12 mouse cellular contexts compared by ENCODE assay signal in genomic region chr1:73910701-73911100, GRCm38 (mm10).
DNase-seq lines count a peak whose midpoint lies in the region; ATAC-seq and TF ChIP-seq lines count a peak whose summit lies in the region.
"Had no signal": no experiment of that assay in that cellular context is flagged by ENCODE, and none has a peak within 500 bp of the region (broad histone marks: within the 10 kb centered on the region; RNA-seq: fewer than 3 reads in every experiment).

No protein-coding gene starts in this region.

- peaks cover 61% of the 10 kb centered on the region for H3K4me1 ChIP-seq in heart, embryonic 10.5 days
- peaks cover 40% of the 10 kb centered on the region for H3K4me1 ChIP-seq in heart, embryonic 12.5 days (replicated peaks)
- peaks cover 4% of the 10 kb centered on the region; the same call in 1 of the 2 replicates for H3K4me1 ChIP-seq in lung, postnatal 0 days (ENCODE audit: insufficient read depth, low read depth, low read length)
- H3K4me1 ChIP-seq in forebrain, embryonic 16.5 days (replicated peaks; ENCODE audit: control insufficient read depth, insufficient read depth, low read length) = peaks cover 12% of the 10 kb centered on the region

- H3K27me3 ChIP-seq in heart, embryonic 10.5 days (ENCODE audit: insufficient read depth, poor library complexity, severe bottlenecking) = peaks cover 10% of the 10 kb centered on the region; the same call in 1 of the 2 replicates
- H3K27me3 ChIP-seq in heart, embryonic 12.5 days (replicated peaks) = no peaks in the 10 kb centered on the region
- H3K27me3 ChIP-seq in lung, postnatal 0 days (replicated peaks; ENCODE audit: insufficient read depth, low read length) = no peaks in the 10 kb centered on the region
- H3K27me3 ChIP-seq in forebrain, embryonic 16.5 days (replicated peaks; ENCODE audit: control insufficient read depth, insufficient read depth, low read length) = no peaks in the 10 kb centered on the region

- no peak overlapping the region for H3K4me3 ChIP-seq in heart, embryonic 10.5 days
- H3K4me3 ChIP-seq in heart, embryonic 12.5 days = no peak overlapping the region
- no peak overlapping the region for H3K4me3 ChIP-seq in lung, postnatal 0 days (ENCODE audit: low read depth, low read length)
- no peak overlapping the region for H3K4me3 ChIP-seq in forebrain, embryonic 16.5 days (replicated peaks; ENCODE audit: low read length)
- H3K4me3 ChIP-seq: layer of hippocampus, adult 2 months; megakaryocyte, embryonic 14.5 days had no signal

- H3K27ac ChIP-seq in heart, embryonic 10.5 days = peak overlapping the region; percentile 4; the same call in 1 of the 2 replicates
- H3K27ac ChIP-seq in heart, embryonic 12.5 days (ENCODE audit: poor library complexity, severe bottlenecking) = no peak overlapping the region; the same call in 1 of the 2 replicates
- H3K27ac ChIP-seq in lung, postnatal 0 days (ENCODE audit: low read length) = no peak overlapping the region
- H3K27ac ChIP-seq in forebrain, embryonic 16.5 days (ENCODE audit: low read length) = no peak overlapping the region
- H3K27ac ChIP-seq: hindbrain, embryonic 14.5 days; layer of hippocampus, adult 2 months; liver, embryonic 14.5 days had no signal

- no peak overlapping the region for H3K9ac ChIP-seq in heart, embryonic 12.5 days
- H3K9ac ChIP-seq in lung, postnatal 0 days (replicated peaks; ENCODE audit: low read depth) = no peak overlapping the region
- H3K9ac ChIP-seq in forebrain, embryonic 16.5 days (replicated peaks; ENCODE audit: low read depth, low read length) = no peak overlapping the region
- H3K9ac ChIP-seq: hindbrain, embryonic 14.5 days; liver, embryonic 14.5 days had no signal

- no peak for TF ChIP-seq EP300 in lung, postnatal 0 days (IDR thresholded peaks at IDR 0.05)

- no peak for TF ChIP-seq CTCF in lung, postnatal 0 days (IDR thresholded peaks at IDR 0.05)

- no peaks in the 10 kb centered on the region for H3K9me3 ChIP-seq in heart, embryonic 10.5 days
- H3K9me3 ChIP-seq in heart, embryonic 12.5 days (replicated peaks) = no peaks in the 10 kb centered on the region
- H3K9me3 ChIP-seq in lung, postnatal 0 days (ENCODE audit: low read length) = no peaks in the 10 kb centered on the region
- no peaks in the 10 kb centered on the region for H3K9me3 ChIP-seq in forebrain, embryonic 16.5 days (ENCODE audit: control insufficient read depth, low read length)

- DNase-seq in heart, embryonic 10.5 days (ENCODE audit: low spot score) = no peak
- peak; percentile 9 for DNase-seq in lung, postnatal 14 days
- no peak for DNase-seq in lung, postnatal 0 days (ENCODE audit: low spot score)
- peak; percentile 19 for DNase-seq in B cell, adult 2 months
- peak; percentile 9 for DNase-seq in heart, postnatal 4 days
- DNase-seq: cerebellum, adult 9-10 months had no signal

- 86% methylated on average over 8 of the region's 8 CpGs for WGBS in heart, embryonic 10.5 days
- WGBS in heart, embryonic 12.5 days = 81% methylated on average over 8 of the region's 8 CpGs
- WGBS in lung, postnatal 0 days = 78% methylated on average over 8 of the region's 8 CpGs
- WGBS in forebrain, embryonic 16.5 days = 90% methylated on average over 8 of the region's 8 CpGs

- ATAC-seq in heart, embryonic 12.5 days (ENCODE audit: insufficient number of reproducible peaks, low FRiP score) = no peak
- ATAC-seq in lung, postnatal 0 days = no peak
- ATAC-seq in forebrain, embryonic 16.5 days = no peak

- H3K4me2 ChIP-seq in heart, embryonic 12.5 days = no peak overlapping the region
- no peak overlapping the region for H3K4me2 ChIP-seq in lung, postnatal 0 days (replicated peaks; ENCODE audit: low read depth, low read length)
- no peak overlapping the region for H3K4me2 ChIP-seq in forebrain, embryonic 16.5 days (ENCODE audit: low read length)
- H3K4me2 ChIP-seq: hindbrain, embryonic 14.5 days had no signal

- peaks cover 41% of the 10 kb centered on the region for H3K36me3 ChIP-seq in heart, embryonic 10.5 days
- H3K36me3 ChIP-seq in heart, embryonic 12.5 days = peaks cover 70% of the 10 kb centered on the region
- peaks cover 26% of the 10 kb centered on the region for H3K36me3 ChIP-seq in lung, postnatal 0 days (ENCODE audit: insufficient read depth, low read length)
- no peaks in the 10 kb centered on the region for H3K36me3 ChIP-seq in forebrain, embryonic 16.5 days (ENCODE audit: control insufficient read depth, insufficient read depth)

Comparison
In these comparisons a context has a peak if more than half of its experiments do, and no peak if none do; other contexts are left out.
1. DNase-seq: peak in lung, postnatal 14 days (single experiment), B cell, adult 2 months (2 of 2) and heart, postnatal 4 days (single experiment); none in heart, embryonic 10.5 days (single experiment) and lung, postnatal 0 days (single experiment).